In genomic region chr1:66992764-66993163, GRCm38 (mm10) we compare ENCODE assay signal across 8 mouse cellular contexts. TPM values are rescaled to one million over a fixed set of nuclear protein-coding genes. Genes with fewer than 3 reads are reported as not detected.
DNase-seq lines count a peak whose midpoint lies in the region; ATAC-seq and TF ChIP-seq lines count a peak whose summit lies in the region.
"Had no signal": no experiment of that assay in that cellular context is flagged by ENCODE, and none has a peak within 500 bp of the region (broad histone marks: within the 10 kb centered on the region; RNA-seq: fewer than 3 reads in every experiment).

No protein-coding gene starts in this region.

- peak; percentile 78 for TF ChIP-seq CTCF in intestine, postnatal 0 days (IDR thresholded peaks at IDR 0.05; ENCODE audit: low read depth)

- H3K36me3 ChIP-seq in intestine, postnatal 0 days (ENCODE audit: control insufficient read depth, insufficient read depth), result no peaks in the 10 kb centered on the region
- no peaks in the 10 kb centered on the region for H3K36me3 ChIP-seq in intestine, embryonic 15.5 days
- H3K36me3 ChIP-seq: liver, embryonic 13.5 days had no signal

- DNase-seq in CD4-positive, CD25-positive, alpha-beta regulatory T cell, adult 2 months (ENCODE audit: low read depth, low spot score), result peak; percentile 72
- peak; percentile 63 for DNase-seq in MN1 (ENCODE audit: low spot score)
- peak; percentile 29 for DNase-seq in telencephalon, adult 2 months (ENCODE audit: low read depth, low spot score)
- no peak for DNase-seq in right cerebral cortex, postnatal 4 days
- DNase-seq: liver, embryonic 13.5 days had no signal

- no peak for ATAC-seq in intestine, postnatal 0 days
- ATAC-seq in intestine, embryonic 15.5 days, result no peak
- peak; percentile 77 to 82 for ATAC-seq in hematopoietic stem cell, adult 5-6 weeks (replicated peaks in 1 of 2; ENCODE audit: insufficient read depth in 1 of 2, low FRiP score in 2 of 2, low TSS enrichment in 1 of 2, low read depth in 1 of 2, poor library complexity in 2 of 2, severe bottlenecking in 2 of 2)

- H3K4me2 ChIP-seq in intestine, postnatal 0 days (replicated peaks; ENCODE audit: low read depth), result no peak overlapping the region
- H3K4me2 ChIP-seq in intestine, embryonic 15.5 days (replicated peaks), result no peak overlapping the region
- H3K4me2 ChIP-seq: liver, embryonic 13.5 days had no signal

- H3K4me1 ChIP-seq in intestine, postnatal 0 days (replicated peaks; ENCODE audit: control insufficient read depth, insufficient read depth, low read length), result no peaks in the 10 kb centered on the region
- H3K4me1 ChIP-seq in intestine, embryonic 15.5 days (replicated peaks), result 0 out of 2 replicates have a peak, but pooled peaks cover 2% of the 10 kb centered on the region

- H3K9ac ChIP-seq in intestine, postnatal 0 days (ENCODE audit: low read depth, low read length), result no peak overlapping the region
- H3K9ac ChIP-seq in intestine, embryonic 15.5 days, result no peak overlapping the region
- H3K9ac ChIP-seq: liver, embryonic 13.5 days had no signal

- H3K27me3 ChIP-seq in intestine, postnatal 0 days (replicated peaks; ENCODE audit: control insufficient read depth, insufficient read depth, low read length), result no peaks in the 10 kb centered on the region
- H3K27me3 ChIP-seq in intestine, embryonic 15.5 days (replicated peaks), result no peaks in the 10 kb centered on the region
- H3K27me3 ChIP-seq: liver, embryonic 13.5 days had no signal

- H3K9me3 ChIP-seq in intestine, postnatal 0 days (ENCODE audit: control insufficient read depth), result no peaks in the 10 kb centered on the region
- H3K9me3 ChIP-seq in intestine, embryonic 15.5 days, result no peaks in the 10 kb centered on the region
- H3K9me3 ChIP-seq: liver, embryonic 13.5 days had no signal

- H3K4me3 ChIP-seq in intestine, postnatal 0 days (ENCODE audit: low read depth, low read length), result no peak overlapping the region
- H3K4me3 ChIP-seq in intestine, embryonic 15.5 days (replicated peaks), result no peak overlapping the region
- H3K4me3 ChIP-seq: liver, embryonic 13.5 days had no signal

- H3K27ac ChIP-seq in intestine, postnatal 0 days (ENCODE audit: low read depth, low read length), result no peak overlapping the region
- no peak overlapping the region for H3K27ac ChIP-seq in intestine, embryonic 15.5 days
- H3K27ac ChIP-seq: liver, embryonic 13.5 days had no signal

RNA-seq across cellular contexts. Expression of gene Lancl1, which starts 45.9 kb away (rescaled TPM):
- polyA plus RNA-seq in intestine, postnatal 0 days (2015; fragmentation: Nextera tagmentation; extraction: Ambion mirVana), result 32.9 and 35.5 TPM in 2 replicates
- 68.5 and 71.6 TPM in 2 replicates for polyA plus RNA-seq in intestine, embryonic 15.5 days (2015; fragmentation: Nextera tagmentation; extraction: Ambion mirVana)
- total RNA-seq in hematopoietic stem cell, adult 5-6 weeks (2017), result 56.5 and 63.8 TPM in 2 replicates

RNA-seq across cellular contexts. Expression of gene Myl1, which starts 47.6 kb away (rescaled TPM):
- 8.7 and 10.3 TPM in 2 replicates for polyA plus RNA-seq in intestine, postnatal 0 days (2015; fragmentation: Nextera tagmentation; extraction: Ambion mirVana)
- 9.3 and 18.1 TPM in 2 replicates for polyA plus RNA-seq in intestine, embryonic 15.5 days (2015; fragmentation: Nextera tagmentation; extraction: Ambion mirVana)
- total RNA-seq in hematopoietic stem cell, adult 5-6 weeks (2017), result not detected in 2 replicates

Comparison
In these comparisons a context has a peak if more than half of its experiments do, and no peak if none do; other contexts are left out.
1. ATAC-seq: peak in hematopoietic stem cell, adult 5-6 weeks (2 of 2); none in intestine, postnatal 0 days (single experiment) and intestine, embryonic 15.5 days (single experiment).